Mouse (Mus musculus) frontal cortex, postnatal 25 days (tissue): Measurements from ENCODE around the gene Dnaja4.

Experiments used
- DNase-seq, 2 experiments: peaks; one replicate each; pipeline ENCODE4 v3.0.0; 2022; ENCODE audit warnings: low spot score in 2 of 2

Dnaja4 gene

DNA sequence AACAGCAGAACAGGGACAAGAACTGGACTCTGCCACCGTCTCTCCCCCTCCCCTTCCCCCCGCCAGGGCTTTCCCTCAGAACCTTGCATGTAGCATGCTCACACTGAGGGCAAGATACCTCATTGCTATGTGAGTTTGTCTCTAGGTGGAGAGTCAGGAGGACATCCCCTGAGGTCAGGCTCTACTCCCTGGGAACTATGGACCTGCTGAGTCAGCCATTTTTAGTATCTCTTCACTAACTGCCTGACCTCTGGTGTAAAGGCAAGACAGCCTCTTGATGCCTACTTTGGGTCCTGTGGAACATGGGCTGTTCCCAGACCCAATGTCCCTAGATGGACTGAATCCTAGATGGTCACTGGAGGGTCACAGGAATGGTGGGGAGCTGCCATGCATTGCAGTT is 53.0 kb downstream of the Dnaja4 start:
- DNase-seq: no peak

DNA sequence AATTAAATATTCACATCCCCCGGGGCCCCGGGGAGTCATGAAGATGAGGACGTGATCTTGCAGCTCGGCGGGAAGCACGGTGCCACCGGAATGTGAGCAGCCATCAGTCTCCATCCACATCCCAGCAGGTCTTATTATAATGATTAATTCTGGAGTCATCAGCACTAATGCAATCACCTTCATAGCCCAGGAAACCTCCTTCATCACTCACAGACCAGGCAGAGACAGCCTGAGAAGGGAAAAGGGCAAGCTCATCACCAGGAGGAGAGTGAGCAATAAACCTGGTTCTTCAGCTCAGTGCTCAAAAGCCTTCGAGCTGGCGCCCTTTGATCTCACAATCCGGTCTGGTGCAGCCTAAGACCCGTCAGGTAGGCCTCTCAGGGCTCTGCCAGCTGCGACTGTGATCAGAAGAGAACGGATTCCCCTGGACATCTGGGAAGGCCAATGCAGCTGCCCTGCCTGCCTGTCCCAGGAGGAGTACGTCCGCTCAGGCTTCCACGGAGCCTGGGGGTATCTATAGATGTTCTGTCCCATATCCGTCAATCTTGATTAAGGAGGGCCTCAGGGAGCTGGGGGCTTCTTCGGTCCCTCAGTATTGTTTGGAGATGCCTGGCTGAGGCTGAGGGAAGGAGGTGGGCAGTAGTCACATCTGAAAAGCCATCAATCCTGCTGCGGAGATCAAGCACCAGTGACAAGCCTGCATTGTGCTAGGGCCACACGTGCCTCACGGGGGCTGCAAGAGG is 53.7 kb downstream of the Dnaja4 start:
- DNase-seq: no peak

DNA sequence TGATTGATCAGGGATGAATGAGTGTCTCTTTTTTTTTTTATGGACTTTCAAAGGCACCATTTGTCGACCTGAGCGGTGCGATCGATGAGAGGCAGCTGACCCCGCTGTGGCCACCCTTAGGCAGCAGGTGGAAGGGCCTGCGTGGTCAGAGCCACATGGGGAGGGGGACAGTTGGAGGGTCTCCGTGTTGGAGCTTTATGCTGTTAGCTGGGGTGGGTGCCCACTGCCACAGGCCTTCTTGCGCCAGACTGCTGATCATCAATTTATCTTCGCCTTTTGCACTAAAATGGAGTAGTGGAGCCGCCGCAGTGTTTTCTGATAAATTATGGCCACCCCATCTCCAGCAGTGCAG is 54.2 kb downstream of the Dnaja4 start:
- no peak for DNase-seq

DNA sequence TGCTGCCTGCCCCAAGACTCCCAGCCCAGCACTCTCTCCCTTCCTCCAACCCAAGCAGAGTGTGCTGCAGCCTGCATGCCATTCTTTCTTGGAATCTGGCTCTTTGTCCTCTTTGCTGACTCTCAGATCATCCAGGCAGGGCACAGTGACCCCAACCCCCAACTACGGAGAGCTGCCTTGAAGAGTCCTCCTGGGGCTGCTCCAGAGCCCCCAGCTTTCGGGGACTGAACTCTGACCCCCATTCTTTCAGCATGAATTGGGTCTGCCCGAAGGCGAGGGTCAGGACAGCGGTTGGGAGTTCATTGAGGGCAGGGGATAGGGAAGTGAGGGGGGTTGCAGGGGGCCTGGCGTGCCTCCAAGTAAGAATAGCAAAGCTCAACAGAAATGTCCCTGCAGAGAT is 60.9 kb downstream of the Dnaja4 start:
- DNase-seq: no peak

DNA sequence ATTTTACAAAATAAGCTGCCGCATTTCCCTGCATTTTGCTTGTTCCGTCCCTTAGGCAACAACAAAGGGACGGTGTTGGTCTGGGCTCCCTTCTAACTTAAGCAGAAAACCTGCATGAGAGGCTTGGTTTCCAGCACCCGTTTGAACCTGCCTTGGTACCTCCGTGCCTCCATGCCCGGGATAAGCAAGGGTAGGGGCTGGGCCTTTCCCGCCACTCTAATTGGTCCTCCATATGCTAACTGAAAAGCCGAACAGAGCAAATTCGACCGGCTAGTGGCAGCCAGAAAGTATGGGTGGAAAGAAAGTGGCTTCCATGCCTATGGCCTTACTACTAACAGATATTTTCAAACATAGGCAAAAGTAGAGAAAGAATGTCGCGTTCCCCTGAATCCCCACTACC is 65.4 kb downstream of the Dnaja4 start:
- no peak for DNase-seq

DNA sequence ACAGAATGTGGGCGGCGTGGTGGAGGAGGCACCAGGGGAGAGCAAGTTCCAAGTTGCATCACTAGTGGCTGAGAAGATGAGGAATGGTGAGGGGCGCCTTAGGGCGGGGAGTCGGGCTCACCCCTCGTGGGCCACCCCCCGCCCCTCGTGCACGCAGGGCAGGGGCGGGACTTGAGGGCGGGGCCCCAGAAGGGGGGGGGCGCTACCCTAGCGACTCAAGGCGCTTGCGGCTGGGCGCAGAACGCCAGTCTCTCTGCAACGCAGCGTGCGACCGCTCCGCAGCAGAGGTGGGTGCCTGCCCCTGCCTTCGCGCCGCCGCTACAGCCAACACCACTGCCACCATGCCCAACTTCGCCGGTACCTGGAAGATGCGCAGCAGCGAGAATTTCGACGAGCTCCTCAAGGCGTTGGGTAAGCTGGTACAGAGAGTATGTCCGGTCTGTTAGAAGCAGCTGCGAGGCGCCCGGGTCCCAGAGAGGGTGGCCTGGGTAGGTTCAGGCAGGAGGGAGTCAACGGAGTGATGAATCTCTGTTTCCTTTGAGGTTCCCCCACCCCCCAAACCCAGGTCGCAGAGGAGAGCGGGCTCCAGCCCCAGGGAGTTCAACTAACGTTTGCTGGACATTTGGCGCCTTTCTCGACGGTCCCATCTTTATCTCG is 66.0 kb downstream of the Dnaja4 start, which contains the start of gene Crabp1:
Gene Crabp1 (plus strand): TSS at position 188 of the 657 bp plus-strand sequence.
- DNase-seq: no peak

DNA sequence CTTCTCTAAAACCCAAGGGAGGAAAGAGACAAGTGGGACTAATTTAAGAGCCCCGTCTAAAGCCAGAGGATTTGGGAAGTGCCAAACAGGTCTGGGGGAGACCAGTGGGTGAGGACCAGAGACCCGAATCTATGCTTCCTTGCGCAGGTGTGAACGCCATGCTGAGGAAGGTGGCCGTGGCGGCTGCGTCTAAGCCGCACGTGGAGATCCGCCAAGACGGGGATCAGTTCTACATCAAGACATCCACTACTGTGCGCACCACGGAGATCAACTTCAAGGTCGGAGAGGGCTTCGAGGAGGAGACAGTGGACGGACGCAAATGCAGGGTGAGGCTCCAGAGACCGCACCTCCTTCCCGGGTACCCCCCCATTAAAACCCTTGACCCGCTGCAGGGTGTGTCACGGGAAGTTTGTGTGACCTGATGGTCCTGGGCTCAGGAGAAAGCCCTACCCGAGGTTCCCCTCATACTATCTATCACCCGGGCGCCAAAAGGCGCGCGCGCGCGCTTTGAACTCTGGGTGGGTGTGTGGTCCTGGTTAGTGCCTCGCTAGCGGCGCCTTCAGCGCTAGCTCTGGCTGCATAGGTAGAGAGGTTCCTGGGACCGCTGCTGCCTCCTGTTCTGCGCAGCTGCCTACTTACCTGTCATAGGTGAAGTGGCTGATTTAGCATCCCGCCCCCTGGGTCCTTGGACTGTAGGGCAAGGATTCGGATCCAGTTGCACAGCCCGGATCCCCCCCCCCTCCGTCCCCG is 66.8 kb downstream of the Dnaja4 start:
- no peak for DNase-seq
